14 mouse cellular contexts compared by ENCODE assay signal in the genomic region with DNA sequence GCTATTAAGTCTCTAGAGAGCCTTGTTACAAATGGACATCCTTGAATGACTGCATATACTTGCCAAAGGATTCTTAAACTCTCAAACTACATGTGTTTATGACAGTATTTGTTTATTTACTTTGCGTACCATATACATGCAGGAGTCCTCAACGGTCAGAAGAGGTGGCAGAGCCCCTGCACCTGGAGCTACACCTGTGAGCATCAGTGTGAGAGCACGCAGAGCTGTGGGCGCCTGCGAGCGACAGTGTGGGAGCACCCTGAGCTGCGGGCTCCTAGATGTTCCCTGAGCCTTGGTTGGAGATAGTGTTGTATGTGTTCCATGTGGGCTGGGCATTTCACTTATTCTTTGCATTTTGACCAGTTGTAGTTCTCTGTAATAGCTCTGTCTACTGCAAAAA.
"Had no signal": no experiment of that assay in that cellular context is flagged by ENCODE, and none has a peak within 500 bp of the region (broad histone marks: within the 10 kb centered on the region; RNA-seq: fewer than 3 reads in every experiment).

No protein-coding gene starts in this region.

- H3K4me1 ChIP-seq: midbrain, embryonic 15.5 days had no signal

- H3K27ac ChIP-seq: midbrain, embryonic 10.5 days; midbrain, embryonic 12.5 days; midbrain, embryonic 15.5 days; neural tube, embryonic 12.5 days; stomach, embryonic 15.5 days; stomach, postnatal 0 days had no signal

- H3K9me3 ChIP-seq: midbrain, embryonic 10.5 days; midbrain, embryonic 12.5 days; midbrain, embryonic 15.5 days; neural tube, embryonic 12.5 days; stomach, embryonic 15.5 days had no signal

- ATAC-seq: midbrain, embryonic 15.5 days had no signal

- H3K27me3 ChIP-seq: midbrain, embryonic 12.5 days; midbrain, embryonic 15.5 days; neural tube, embryonic 12.5 days; stomach, embryonic 15.5 days had no signal

- H3K4me2 ChIP-seq: lung, embryonic 14.5 days; midbrain, embryonic 12.5 days; midbrain, embryonic 15.5 days; neural tube, embryonic 12.5 days; stomach, embryonic 15.5 days had no signal

- H3K4me3 ChIP-seq: midbrain, embryonic 10.5 days; midbrain, embryonic 12.5 days; midbrain, embryonic 15.5 days; neural tube, embryonic 12.5 days; stomach, embryonic 15.5 days had no signal

- DNase-seq: lung, adult 18-20 months; lung, embryonic 14.5 days; lung, postnatal 10 days; lung, postnatal 4 days; right cerebral cortex, postnatal 14 days; thymus, adult 2 months; thymus, postnatal 25 days; thymus, postnatal 4 days had no signal

- H3K9ac ChIP-seq: lung, embryonic 14.5 days; midbrain, embryonic 12.5 days; midbrain, embryonic 15.5 days; neural tube, embryonic 12.5 days; stomach, embryonic 15.5 days had no signal

- H3K36me3 ChIP-seq: midbrain, embryonic 10.5 days; midbrain, embryonic 12.5 days; midbrain, embryonic 15.5 days; neural tube, embryonic 12.5 days; stomach, embryonic 15.5 days had no signal
